Mouse (Mus musculus) cerebellum, adult 9-10 months (tissue): ENCODE data around the gene Pde4a.

Experiments used
- DNase-seq: peaks from one replicate; pipeline ENCODE4 v3.0.0; 2022

Gene Pde4a

DNA sequence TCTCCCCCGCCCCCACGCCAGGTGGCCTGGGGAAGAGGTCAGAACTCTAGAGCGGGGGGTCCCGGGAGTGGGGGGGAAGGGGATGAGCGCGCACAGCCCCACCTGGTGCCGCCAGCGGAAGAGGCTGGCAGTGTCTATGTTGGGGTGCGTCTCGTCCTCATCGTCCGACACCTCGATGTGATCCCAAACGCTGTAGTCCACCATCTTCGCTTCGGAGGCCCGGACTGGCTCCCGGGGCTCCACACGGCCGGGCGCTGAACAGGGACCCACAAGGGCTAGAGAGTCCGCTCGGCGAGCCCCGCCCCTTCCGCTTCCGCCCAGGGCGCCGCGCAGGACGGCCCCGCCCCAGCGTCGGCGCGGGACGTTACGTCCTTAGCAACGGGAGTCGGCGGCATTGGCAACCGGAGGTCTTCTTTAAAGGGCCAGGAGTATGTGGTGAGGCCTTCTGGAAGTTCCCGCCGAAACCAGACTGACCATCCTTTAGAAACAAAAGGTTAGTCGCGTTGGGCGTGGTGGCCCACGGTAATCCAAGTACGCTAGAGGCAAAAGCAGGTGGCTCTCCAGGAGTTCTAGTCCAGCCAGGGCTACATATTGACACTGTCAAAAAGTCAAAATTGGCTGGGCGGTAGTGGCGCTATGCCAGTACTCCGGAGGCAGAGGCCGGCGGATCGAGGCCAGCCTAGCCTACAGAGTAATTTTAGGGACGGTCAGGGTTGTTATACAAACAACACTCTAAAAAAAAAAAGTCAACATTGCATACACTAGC is 15.7 kb upstream of the Pde4a start, which contains the start of gene Cdc37:
TSS of gene Cdc37 (minus strand) at position 329 of the 766 bp plus-strand sequence.
- peak; percentile 92 for DNase-seq

DNA sequence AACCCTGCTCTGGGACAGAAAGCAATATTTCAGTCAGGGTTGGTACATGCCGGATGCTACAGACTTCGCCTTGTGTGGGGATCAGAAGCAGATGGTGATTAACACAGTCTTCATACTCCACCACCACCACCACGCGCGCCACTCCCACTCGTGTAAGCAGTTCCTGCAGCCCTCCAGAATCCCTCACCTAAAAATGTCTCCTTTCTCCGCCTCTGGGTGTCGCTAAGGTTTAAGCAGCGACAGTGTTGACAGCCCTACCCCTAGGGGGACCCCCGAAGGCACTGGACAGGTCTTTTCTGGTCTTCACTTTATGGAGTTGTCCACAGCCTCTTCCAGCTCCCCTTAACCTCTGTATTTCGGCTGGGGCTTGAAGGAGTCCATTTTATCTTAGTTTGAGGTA is 12.8 kb upstream of the Pde4a start:
- DNase-seq = no peak

DNA sequence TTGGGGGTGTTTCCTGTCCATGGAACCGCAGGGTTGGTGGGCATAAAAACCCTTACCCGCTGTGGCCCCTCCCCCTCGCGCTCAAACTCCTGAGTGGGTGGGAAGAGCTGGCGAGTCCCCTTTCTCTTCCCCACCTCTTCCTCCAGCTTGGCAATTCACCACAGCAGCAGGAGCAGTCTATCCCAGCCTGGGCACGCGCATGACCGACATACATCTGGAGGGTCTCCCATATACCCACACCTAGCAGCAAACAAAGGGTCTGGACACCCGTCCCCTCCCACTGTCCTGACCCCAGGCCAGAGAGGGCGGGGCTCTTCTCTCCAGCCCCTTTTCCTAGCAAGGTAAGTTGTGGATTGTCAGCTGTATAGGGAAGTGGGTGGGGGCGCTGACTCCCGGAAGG is 12.2 kb upstream of the Pde4a start:
- DNase-seq = no peak

DNA sequence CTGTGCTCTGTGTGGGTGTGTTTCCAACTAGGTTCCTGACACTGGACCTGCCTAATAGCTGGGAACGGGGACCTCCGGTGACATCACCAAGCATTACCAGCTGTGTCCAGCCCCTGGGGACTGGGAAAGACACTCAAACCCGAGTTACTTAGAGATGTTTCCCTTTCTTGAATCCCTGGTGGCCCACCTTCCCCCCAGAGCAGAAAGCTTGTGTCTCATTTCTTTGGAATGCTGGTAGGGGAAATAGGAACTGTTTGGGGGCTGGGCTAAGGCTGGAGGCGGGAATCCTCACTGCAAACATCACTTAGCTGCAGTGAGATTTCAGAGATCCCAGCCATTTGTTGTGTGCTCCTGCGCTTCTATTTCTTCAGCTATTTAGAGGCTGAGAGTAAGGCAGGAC is 11.7 kb upstream of the Pde4a start:
- DNase-seq = no peak

DNA sequence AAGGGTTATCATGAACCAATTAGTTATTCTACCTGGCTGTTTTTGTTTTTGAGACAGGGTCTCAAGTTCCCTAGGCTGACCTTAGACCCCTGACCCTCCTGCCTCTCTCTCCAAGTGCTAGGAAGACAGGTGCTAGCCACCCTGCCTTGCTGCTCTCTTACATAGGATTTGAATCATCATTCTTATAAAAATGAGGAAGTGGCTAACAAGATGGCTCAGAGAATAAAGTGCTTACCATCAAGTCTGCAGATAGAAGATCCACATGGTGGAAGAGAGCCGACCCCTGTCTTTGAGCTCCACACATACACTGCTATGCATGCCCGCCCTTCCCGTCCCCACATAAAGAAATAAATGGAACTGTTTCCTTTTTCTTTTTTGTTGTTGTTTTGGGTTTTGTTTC is 10.7 kb upstream of the Pde4a start:
- no peak for DNase-seq

DNA sequence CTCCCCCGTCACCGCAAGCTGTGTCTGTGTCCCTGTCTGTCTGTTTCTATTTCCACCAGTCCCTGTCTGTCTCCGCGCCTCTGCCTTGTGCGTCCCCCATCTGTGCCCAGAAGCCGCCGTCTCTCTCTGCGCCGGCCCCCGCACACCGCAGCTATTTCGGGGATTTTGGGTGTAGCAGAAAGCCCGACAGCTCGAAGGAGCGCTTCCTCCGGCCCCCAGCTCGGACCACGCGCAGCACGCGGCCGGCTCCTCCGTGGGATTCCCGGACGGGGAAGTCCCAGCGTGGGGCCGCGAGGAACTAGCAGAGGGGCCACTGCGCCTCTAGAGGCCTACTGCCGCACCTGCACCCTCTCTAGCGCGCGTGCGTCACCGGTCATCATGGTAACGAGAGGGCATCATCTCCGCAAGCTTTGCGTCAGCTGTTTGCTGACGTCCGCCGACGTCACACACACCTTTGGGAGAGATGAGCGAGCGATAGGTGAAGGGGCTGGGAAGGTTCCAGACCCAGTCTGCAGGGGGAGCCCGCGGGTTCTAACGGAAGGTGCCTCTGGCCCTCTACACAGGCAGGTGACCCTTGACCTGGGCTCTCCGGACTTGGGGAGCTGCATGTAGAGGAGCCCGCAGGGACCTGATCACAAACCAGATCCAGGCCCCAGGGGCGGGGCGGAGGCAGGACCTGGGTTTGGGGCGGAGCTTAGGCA is 4.2 kb upstream of the Pde4a start:
- peak; percentile 94 for DNase-seq

DNA sequence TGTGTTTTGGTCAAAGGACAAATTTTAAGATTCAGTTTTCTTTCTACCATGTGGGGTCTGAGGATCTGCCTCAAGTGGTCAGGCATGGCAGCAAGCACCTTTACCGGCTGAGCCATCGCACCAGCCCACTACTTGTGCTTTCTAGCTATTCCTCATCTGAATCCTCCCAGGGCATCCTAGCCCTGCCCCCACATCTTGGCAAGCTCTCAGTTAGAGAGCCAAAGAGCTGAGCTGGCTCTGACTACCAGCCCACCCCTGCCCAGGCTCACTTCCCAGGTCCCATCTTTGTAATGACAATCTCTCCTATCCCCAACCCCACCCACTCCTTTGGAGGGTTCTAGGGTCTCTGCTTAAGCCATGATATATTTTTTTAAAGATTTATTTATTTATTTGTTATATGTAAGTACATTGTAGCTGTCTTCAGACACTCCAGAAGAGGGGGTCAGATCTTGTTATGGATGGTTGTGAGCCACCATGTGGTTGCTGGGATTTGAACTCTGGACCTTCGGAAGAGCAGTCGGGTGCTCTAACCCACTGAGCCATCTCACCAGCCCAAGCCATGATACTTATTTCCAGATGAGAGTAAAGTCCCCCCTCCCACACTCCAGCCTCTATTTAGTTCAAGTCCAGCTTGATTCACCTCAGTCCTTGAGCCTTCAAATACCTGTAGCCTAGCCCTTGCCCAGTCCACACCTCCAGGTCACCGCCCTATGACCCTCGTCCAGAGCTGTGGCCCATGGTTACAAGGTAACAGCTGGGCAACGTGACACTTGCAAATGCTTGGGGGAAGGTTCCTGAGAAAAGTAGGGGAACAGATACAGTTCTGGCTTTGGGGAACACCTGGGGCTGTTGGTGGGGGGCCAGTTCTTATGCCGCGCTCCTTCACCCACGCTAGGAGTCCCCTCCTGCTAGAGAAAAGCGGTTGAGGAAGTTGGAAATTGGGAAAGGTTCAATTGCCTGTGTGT is 2.1 kb upstream of the Pde4a start:
- no peak for DNase-seq

DNA sequence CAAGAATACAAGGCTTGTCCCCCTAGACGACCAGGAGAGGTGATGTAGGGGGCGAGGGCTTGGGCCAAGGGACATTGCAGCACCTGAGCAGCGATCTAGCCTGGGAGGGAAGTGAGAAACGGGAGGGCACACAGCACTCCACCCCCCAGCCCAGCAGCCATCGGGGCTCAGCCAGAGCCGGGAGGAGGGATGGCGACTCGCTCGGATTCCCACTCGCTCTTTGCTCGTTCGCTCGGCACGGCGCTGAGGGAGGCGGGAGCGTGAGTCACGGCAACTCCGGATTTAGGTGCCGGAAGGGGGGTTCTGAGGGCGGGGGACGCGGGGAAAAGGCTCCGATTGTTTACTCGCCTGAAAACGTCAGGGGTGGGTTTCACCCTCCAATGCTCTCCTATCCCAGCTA is 1.4 kb upstream of the Pde4a start:
- no peak for DNase-seq

DNA sequence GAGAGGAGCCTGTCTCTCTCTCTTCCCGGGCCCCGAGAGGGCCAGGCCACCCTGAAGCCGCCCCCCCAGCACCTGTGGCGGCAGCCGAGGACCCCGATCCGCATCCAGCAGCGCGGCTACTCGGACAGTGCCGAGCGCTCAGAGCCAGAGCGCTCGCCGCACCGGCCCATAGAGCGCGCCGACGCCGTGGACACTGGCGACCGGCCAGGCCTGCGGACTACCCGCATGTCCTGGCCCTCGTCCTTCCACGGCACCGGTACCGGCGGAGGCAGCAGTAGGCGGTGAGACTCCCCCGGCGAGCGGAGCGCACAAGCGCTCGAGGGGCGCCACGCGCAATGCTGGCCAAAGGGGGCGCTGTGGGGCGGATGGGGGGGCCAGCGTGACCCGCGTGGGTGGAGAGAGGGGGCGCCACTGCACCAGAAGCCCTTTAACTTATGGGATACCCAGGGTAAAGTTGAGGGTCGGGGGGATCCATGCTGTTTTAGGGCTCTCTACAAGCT is 488 bp downstream of the Pde4a start:
- no peak for DNase-seq

DNA sequence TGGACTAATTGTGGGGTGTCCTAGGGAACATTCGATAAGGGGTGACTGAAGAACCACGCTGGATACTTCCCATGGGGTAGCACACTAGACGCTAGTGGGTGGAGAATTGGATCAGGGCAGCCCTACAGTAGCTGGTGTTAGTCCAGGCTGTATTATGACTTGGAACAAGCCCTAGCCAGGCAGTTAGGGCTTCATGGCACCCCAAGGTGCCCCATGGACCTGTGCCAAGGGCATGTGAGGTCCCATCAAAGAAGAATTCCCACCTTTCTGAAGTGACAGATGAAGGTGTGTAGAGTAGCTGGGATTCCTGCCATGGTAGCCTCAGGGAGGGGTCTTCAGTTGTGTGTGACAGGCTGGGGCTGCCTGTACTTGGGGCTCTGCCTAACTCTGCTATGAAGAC is 1.0 kb downstream of the Pde4a start:
- DNase-seq = no peak

DNA sequence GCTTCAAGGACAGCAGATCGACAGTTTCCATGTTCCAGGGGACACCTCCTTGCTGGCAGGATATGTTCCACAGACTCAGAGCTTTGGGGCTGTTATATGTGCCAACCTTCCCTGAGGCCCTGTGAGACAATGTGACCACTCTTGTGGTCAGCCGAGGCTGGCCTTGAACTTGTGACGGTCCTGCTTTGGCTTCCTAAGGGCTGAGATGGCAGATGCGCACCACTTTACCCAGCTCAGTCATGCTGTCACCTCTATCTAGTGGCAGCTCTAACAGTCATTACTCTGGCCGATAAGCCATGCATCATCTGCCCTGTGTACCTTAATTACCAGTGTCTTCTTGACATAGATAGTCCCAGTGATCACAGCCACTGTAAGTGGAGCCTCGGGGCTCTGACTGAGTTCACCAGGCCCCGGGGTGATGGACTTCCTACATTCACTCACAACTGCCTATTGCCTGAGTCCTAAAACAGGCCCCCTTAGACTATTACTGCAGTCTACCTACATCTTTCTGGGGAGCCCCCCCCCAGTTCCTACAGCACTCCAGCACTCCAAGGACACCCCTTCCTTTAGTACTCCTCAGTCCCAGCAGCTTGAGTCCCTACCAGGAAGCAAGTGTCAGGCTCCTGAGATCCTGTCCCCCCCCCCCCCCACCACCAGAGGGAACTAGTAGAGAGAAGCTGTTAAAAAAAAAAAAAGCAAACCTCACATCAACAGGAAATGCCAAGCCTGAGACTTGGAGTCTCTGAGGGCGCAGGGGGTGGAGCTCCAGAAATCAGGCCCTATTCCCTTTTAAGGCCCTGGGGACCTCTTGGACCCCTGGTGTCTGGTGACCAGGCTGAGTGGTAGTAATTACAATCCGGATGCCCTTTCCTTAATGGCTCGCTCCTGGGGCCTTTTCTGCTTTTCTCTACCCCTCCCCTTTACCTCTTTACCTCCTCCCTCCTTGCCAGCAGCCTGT is 1.9 kb downstream of the Pde4a start:
- DNase-seq = no peak

DNA sequence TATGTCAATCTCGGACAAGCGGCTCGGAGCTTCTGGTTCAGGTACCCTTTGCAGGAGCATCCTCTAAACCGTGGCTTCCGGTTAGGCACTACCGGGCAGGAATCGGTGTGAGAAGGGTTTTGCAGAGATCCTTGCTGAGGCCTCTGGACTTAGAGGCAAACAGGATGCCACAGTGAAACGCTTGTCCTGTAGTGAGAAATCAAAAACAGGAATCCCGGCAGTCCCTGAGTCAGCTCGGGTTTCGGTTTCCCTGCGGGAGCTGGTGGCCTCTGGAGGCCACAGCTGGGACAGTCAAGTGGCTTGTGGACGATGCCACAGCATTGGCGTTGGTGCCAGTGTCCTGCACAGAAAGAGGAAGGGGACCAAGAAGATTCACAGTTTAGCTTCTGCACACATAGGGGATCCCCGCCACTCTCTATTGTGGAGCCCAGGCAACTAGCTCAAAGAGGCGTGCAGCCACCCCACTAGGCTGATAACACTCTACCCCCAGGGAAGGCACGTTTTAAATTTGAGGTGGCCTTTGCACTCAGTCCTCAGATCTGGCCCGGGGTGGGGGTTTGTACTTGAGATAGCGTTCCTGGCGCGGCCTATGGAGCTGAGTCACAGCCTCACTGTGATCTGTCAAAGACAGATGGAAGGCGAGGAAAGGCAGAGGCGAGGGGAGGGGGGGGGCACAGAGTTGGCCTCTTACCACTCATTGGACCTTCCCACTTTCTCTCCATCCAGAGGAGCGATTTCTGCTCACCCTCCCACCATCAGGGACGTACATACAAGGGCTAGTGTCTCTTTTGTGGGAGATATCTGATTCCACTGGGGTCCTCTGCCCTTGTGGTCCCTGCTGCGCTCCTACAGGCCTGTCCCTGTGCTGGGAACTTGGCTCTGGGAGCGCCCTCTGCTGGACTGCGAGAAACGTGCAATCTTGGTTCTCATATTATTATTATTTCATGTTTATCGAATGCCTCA is 2.9 kb downstream of the Pde4a start:
- no peak for DNase-seq

DNA sequence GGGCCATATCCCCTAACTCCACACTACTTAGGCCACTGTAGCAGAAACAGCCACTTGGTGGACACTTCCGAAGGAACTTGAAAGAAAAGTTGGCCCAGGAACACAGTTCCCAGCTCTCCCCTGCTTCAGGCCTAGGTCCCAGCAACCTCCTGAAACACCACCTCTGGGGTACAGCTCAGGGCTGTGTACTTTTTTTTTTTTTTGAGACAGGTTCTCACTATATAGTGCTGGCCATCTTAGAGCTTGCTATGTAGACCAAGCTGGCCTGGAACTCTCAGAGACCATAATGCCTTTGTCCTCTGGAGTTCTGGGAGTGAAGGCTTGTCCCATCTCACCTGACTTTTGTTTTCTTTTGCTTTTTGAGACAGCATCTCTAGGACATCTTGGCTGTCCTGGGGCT is 3.6 kb downstream of the Pde4a start:
- DNase-seq = no peak

DNA sequence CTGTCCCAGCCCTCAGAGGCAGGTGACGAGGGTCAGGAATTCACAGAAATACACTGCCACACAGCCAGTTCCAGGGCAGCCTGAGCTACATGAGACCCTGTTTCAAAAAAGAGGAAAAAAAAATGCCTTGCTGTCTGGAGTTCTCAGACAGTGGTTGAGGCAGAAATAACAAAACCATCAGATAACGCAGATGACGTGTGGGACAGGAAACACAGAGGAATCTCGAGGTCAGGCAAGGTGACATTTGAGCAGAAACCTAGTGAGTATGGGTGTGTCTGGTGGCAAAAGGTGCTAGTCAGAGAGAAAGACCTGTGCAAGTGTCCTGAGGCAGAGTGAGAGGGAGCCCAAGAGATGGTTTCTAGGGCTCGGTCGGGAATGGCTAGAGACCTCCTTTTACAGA is 6.8 kb downstream of the Pde4a start:
- DNase-seq = no peak

DNA sequence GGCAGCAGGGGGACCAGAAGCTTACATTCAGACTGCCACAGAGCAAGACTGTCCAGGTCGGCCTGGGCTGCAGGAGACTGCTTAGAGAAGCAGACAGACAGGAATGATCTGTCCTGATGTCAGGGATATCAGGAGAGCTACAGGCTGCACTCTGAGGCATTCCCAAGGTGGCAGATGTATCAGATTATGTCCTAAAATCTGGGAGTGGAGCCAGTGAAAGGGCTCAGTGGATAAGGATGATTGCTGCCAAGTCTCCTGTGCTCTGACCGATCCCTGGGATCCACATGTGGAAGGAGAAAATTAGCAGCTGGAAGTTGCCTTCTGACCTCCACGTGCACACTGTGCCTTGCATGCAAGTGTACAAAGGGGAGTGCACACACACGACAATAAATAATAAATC is 14.9 kb downstream of the Pde4a start:
- no peak for DNase-seq

DNA sequence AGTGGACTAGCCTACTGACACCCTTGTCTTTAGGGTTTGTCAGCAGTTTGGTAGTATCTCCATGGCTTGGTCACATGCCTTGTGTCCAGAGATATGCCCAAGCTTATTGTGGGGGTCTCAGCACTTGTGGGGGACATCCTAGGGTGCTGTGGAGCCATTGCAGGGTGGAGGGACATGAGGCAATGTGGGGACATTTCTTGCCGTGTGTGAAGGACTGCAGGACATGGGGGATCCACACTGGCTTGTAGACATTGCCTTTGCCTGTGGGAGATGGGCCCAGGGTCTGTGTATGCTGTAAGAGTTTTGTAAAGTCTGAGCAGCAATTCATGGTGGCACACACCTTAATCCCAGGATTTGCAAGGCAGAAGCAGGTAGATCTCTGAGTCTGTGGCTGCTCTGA is 15.3 kb downstream of the Pde4a start:
- no peak for DNase-seq

DNA sequence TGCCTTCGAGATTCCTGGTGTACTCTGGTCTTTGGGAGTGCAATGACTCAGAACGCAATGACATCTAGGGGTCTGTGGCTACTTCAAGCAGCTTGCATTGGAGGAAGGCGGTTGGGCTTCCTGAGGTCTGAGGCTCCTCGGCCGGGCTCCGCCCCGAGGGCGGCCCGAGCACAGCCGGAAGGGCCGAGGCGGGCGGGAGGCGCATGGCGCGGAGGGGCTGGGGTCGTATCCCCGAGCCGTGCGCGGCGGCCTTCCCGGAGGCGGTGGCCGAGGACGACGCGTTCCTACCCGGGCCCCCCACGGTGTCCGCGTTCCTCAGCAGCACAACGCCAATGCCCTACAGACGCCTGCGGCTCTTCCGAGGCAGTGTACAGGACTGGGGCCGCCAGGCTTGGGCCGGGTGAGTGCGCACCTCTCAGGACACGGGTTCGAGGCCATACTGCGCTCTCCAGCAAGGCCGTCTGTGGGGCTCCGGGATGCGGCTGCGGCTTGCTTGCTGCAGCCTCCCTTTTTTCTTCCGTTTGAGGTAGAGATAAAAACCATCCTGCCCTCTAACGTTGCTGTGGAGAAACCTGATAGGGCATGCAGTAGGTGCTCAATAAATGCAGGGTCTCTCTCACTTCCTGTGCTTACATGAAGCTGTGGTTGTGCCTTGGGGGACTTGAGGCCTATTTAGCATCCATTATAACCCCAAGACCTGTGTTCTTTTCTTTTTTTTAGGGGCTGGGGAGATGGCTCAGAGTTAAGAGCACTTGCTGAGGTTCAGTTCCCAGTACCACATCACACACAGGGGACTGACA is 16.1 kb downstream of the Pde4a start:
- DNase-seq = no peak

DNA sequence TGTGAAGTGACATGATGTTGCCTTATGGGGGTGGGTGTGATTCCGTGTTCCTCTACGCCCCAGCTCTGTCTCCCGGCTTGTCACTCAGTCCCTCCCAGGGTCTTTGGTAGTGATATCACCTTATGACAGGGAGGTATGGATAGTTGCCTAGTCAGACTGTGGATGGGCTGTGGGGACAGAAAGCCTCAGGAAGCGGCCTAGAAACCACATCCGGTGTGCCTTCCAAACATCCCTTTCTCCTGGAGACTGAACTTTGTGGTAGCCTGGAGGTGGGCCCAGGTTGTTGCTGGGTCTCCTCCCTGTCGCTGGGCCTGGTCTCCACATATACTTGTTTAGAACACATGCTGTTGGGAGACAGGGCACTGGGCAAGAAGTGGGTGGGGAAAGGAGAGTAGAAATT is 17.9 kb downstream of the Pde4a start:
- DNase-seq = no peak

DNA sequence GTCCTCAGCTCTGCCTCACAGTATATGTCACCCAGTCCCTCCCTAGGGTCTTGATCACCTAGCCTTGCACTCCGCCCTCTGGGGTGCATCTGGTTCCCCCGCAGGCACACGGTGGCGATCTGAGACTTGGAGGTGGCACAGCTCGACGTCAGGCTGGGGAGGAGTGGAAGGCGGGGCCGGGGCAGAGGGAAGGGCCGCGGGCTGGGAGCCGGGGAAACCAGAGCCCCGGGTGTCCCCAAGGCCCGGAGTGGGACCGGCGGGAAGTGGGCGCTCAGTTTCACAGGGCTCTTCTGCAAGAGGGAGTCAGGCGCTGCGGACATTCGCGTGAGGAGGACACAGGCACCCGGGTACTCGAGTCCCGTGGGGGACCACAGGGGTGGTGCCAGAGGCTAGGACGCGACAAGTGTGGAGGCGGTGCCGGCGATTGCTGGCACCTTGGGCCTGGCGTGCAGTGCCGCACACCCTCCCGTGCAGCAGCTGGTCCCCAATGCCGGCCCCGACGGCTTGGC is 18.4 kb downstream of the Pde4a start:
- no peak for DNase-seq

DNA sequence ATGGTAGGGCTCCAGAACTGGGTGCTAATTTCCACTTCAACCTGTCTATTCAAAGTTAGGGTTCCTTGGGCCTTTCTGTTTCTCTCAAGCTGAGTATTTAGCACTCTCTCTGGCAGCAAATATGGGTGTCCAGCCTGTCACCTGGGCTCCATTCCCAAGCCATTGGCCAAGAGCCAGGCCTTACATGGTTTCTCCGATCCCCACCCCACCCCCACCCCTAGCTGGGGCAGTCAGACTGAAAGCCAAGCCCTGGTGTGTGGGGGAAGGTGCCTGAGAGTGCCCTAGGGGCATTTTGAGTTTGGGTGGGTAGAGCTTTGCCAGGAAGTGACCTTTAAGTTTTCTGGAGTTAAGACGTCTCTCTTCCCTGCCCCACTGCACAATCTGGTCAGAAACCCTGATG is 19.2 kb downstream of the Pde4a start:
- DNase-seq = peak; percentile 56
